Mouse (Mus musculus) stomach, embryonic 16.5 days (tissue): Measurements from ENCODE around the gene Grcc10. TPM values are rescaled to one million over a fixed set of nuclear protein-coding genes. Genes with fewer than 3 reads are reported as not detected.

Source experiments
- ATAC-seq: fragments of 200-750 bp; cut with Nextera tagmentation; 2 replicates; pipeline ENCODE4 v1.8.0; 2017; ENCODE audit warnings: moderate number of reproducible peaks, moderate TSS enrichment; ENCODE audit not compliant: insufficient read depth, low FRiP score
- H3K27ac ChIP-seq: fragments of 300-500 bp; sonication (generic); 2 replicates; pipeline ENCODE4 v1.5.1; 2014; ENCODE audit warnings: low read length
- H3K27me3 ChIP-seq: fragments of 300-500 bp; sonication (generic); 2 replicates; pipeline ENCODE4 v1.6.1; 2014; ENCODE audit warnings: low read length, control low read depth, mixed read lengths; ENCODE audit not compliant: control insufficient read depth, insufficient read depth
- H3K36me3 ChIP-seq: fragments of 300-500 bp; sonication (generic); 2 replicates; pipeline ENCODE4 v1.6.1; 2014; ENCODE audit warnings: low read length; ENCODE audit not compliant: control insufficient read depth, insufficient read depth
- H3K4me1 ChIP-seq: fragments of 300-500 bp; sonication (generic); 2 replicates; pipeline ENCODE4 v1.6.1; 2014; ENCODE audit warnings: low read length, control low read depth, mixed read lengths; ENCODE audit not compliant: control insufficient read depth, insufficient read depth
- H3K4me2 ChIP-seq: fragments of 300-500 bp; sonication (generic); 2 replicates; pipeline ENCODE4 v1.6.1; 2014; ENCODE audit warnings: low read depth, low read length, mixed read lengths
- H3K4me3 ChIP-seq: fragments of 300-500 bp; sonication (generic); replicated peaks from 2 replicates; pipeline ENCODE4 v1.5.1; 2014; ENCODE audit warnings: mild to moderate bottlenecking, low read length
- H3K9ac ChIP-seq: fragments of 300-500 bp; sonication (generic); 2 replicates; pipeline ENCODE4 v1.6.1; 2014; ENCODE audit warnings: low read length
- H3K9me3 ChIP-seq: fragments of 300-500 bp; sonication (generic); replicated peaks from 2 replicates; pipeline ENCODE4 v1.6.1; 2016; ENCODE audit warnings: low read length, control low read depth; ENCODE audit not compliant: control insufficient read depth
- WGBS: fragments of 180-500 bp; shearing (Covaris S2); extraction: QIAGEN DNeasy Blood & Tissue Kit; methylation state at CpG from one replicate; pipeline ENCODE4 v1.1.7; 2014; 5-methylcytosine and 5-hydroxymethylcytosine counted together
- polyA plus RNA-seq: library from polyadenylated mRNA; unstranded; fragments of >200 nt; fragmentation: Nextera tagmentation; extraction: Ambion mirVana; gene quantifications from 2 replicates; pipeline ENCODE4 v1.2.1, GENCODE M21; 2015

The Grcc10 gene
- polyA plus RNA-seq, 1 experiment from 2014 or later: 352 TPM

DNA sequence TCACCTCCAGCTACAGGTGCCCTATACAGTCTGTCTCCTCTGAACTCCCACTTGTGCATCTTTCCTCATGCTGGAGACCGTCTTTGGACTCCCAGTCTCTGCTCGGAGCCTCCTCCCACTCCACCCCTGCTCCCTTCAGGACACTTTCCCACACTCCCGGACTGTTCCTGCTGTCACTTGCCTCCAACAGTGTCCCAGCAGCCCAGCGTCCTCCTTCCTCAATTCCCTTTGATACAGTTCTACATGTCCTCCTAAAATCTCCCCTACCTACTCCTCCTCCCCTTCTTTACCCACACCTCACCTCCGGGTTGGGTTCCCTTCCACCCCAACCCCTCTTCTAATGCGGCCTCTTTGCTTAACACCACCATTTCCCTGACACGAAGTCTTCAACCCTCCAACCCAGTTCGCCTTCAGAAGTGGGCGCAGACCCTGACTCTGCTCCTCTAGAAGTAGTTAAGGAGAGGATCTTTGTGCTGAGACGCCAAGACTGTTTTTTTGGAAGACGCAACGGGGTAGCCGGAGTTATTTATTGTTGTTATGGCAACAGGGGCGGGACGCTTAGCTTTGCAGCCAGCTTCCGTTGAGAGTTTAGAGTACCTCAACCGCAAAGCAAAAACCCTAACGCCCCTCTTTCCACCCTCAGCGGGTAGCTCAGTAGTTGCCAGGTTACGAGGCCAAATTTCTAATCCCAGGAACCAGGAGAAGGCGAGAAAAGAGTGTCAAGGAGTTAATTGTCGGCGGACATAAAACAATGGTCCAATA, 38.2 kb upstream of the Grcc10 start, which contains the start of gene Lrrc23:
Gene Lrrc23 (minus strand): TSS at position 506 of the 762 bp plus-strand sequence.
- H3K4me1 ChIP-seq: peaks cover 14% of the 10 kb centered on the region; the same call in 1 of the 2 replicates
- ATAC-seq: no peak; the same call in 1 of the 2 replicates
- peaks cover 10% of the 10 kb centered on the region for H3K27me3 ChIP-seq
- H3K27ac ChIP-seq: no peak within 1 kb of the TSS
- peak within 1 kb of the TSS; percentile 43 for H3K4me3 ChIP-seq
- H3K4me2 ChIP-seq: peak within 1 kb of the TSS; percentile 55
- no peaks in the 10 kb centered on the region for H3K9me3 ChIP-seq
- H3K36me3 ChIP-seq: no peaks in the 10 kb centered on the region
- 3% methylated on average over 23 of the region's 23 CpGs for WGBS
- peak within 1 kb of the TSS; percentile 7 for H3K9ac ChIP-seq

DNA sequence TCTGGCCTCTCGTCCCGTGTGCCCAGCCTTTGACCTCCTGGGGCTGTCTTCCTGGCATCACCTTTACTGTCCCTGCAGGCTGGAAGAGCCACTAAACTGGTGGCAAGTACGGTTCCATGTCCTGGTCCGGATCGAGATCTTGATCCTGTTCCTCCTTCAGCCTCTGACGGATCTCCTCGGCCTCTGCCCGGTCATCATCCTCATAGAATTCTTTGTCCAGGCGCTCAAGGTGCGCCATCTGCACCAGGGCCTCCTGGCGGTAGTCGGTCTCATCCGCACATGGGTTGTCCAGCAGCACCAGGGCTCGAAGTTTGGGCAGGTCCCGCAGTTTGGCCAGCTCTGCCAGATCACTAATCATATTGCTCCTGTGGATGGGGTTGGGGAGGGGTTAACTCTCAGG, 29.3 kb upstream of the Grcc10 start:
- no peak overlapping the region for H3K9ac ChIP-seq
- no peaks in the 10 kb centered on the region for H3K27me3 ChIP-seq
- H3K27ac ChIP-seq: no peak overlapping the region
- H3K4me2 ChIP-seq: no peak overlapping the region
- H3K36me3 ChIP-seq: no peaks in the 10 kb centered on the region
- no peak for ATAC-seq
- peaks cover 15% of the 10 kb centered on the region for H3K4me1 ChIP-seq
- no peak overlapping the region for H3K4me3 ChIP-seq
- WGBS: 85% methylated on average over 15 of the region's 15 CpGs
- H3K9me3 ChIP-seq: no peaks in the 10 kb centered on the region

DNA sequence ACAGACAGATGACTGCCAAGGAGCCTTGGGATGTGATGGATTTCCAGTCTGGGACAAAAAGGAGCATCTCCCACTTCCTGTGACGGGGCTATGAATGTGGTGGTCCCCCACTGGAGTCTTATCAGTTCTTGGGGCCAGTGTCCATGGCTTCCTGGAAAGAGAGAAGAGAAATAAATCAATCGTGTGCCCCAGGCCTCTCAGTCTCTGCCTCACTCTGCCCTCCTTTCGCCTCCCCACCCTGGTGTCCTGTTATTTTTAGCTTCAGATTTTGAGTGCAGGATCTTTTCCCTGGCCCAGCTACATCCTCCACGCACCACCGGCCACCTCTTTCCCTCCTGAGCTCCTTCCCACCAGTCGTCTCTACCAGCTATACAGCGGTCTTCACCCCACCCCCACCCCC, 28.8 kb upstream of the Grcc10 start:
- peak overlapping the region; percentile 66 for H3K4me3 ChIP-seq
- H3K27ac ChIP-seq: no peak overlapping the region
- H3K27me3 ChIP-seq: no peaks in the 10 kb centered on the region
- peaks cover 15% of the 10 kb centered on the region for H3K4me1 ChIP-seq
- ATAC-seq: no peak
- no peaks in the 10 kb centered on the region for H3K36me3 ChIP-seq
- peak overlapping the region; percentile 78 for H3K9ac ChIP-seq
- H3K9me3 ChIP-seq: no peaks in the 10 kb centered on the region
- peak overlapping the region; percentile 94 for H3K4me2 ChIP-seq
- WGBS: 64% methylated on average over 7 of the region's 7 CpGs

DNA sequence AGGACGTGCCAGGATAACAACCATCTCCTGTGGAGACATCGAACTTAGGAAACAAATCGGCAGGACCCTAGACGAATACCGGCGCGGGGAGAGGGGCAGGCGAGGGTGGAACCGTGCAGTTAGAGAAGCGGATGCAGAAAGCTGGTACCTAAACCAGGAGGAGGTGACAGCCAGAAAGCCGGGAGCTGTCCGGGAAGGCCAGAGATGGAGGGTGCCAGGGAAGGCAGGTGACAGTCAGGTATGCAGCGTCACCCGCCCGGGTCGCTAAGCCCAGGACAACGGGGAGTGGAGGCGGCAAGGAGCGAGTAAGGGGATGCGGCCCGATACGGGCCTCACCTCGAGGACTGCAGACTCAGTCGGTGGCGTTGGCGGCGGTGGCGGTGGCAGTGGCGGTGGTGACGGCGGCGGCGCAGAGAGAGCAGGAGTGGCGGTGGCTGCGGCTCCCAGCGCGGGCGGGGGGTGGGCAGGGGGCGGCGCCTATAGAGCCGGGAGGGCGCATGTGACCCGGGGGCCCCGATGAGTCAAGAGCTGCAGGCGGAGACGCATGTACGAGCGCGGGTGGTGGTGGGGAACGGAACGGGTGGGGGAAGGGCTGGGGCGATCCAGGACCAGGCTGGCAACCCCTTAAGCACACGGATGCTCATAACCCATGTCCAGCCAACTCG, 28.1 kb upstream of the Grcc10 start, which contains the start of gene Eno2:
Gene Eno2 (minus strand): TSS at position 573 of the 665 bp plus-strand sequence.
- Histone ChIP-seq H3K9me3 (no peaks in the 10 kb centered on the region), H3K9ac (peak within 1 kb of the TSS; percentile 78), H3K4me3 (peak within 1 kb of the TSS; percentile 66), H3K4me2 (peak within 1 kb of the TSS; percentile 94), H3K27ac (no peak within 1 kb of the TSS), H3K36me3 (no peaks in the 10 kb centered on the region), H3K4me1 (peaks cover 15% of the 10 kb centered on the region), H3K27me3 (no peaks in the 10 kb centered on the region)
- WGBS: 1% methylated on average over 50 of the region's 54 CpGs
- ATAC-seq: peak; percentile 70

DNA sequence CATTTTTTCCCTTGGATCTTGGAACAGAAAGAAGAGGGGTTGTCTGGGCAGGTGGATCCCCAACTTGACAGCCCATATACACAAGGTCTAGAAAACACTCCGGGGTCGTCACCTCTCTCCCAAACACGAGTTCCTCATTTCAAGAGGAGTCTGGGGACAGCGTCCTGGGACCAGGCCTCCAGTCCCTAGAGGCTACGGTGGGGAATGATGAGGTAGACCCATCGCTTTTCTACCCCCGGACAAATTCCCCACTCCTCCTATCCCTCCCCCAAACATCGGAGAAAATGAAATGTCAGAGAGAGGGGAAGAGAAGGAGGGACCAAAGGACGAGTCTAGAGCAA, 27.5 kb upstream of the Grcc10 start:
- H3K4me3 ChIP-seq: peak overlapping the region; percentile 66
- H3K36me3 ChIP-seq: no peaks in the 10 kb centered on the region
- peaks cover 15% of the 10 kb centered on the region for H3K4me1 ChIP-seq
- no peaks in the 10 kb centered on the region for H3K9me3 ChIP-seq
- no peak overlapping the region for H3K27ac ChIP-seq
- ATAC-seq: no peak
- peak overlapping the region; percentile 78 for H3K9ac ChIP-seq
- 11% methylated on average over 9 of the region's 9 CpGs for WGBS
- peak overlapping the region; percentile 94 for H3K4me2 ChIP-seq
- no peaks in the 10 kb centered on the region for H3K27me3 ChIP-seq

DNA sequence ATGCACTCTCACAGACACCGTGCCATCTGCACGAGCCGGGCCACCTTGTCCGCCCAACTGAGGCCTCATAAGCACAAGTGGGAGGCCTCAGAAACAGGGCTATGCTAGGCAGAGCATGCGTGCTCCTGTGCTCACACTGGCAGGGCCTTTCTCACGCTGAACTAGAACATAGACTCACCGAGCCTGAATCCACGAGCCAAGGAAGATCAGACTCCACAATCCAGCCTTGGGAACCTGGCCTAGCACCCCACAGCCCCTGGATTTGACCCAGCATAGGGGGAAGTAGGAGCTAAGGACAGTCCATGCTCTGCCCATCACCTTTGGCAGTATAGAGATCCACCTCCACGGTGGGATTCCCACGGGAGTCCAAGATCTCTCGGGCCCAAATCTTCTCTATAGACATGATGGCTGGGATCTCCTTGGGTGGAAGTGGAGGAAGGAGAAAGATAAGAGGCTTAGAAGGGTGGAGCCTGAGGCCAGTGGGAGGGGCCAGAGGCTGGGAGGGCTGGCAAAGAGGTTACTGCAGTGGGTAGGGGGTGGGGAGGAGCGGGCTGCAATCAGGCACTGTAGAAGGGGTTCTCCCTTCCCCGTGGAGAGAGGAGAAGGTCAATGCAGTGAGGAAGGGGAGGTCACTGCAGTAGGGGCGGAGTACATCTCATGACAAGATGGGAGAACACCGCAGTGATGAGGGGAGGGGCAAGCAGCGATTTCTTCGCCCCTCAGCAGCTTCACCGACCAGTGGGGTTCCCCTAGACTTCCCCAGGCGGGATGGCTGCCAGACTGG, 26.9 kb upstream of the Grcc10 start:
- peaks cover 15% of the 10 kb centered on the region for H3K4me1 ChIP-seq
- peak; percentile 30; the same call in 1 of the 2 replicates for ATAC-seq
- H3K27ac ChIP-seq: no peak overlapping the region
- 33% methylated on average over 19 of the region's 19 CpGs for WGBS
- H3K4me3 ChIP-seq: peak overlapping the region; percentile 66
- H3K4me2 ChIP-seq: peak overlapping the region; percentile 94
- H3K9me3 ChIP-seq: no peaks in the 10 kb centered on the region
- no peaks in the 10 kb centered on the region for H3K27me3 ChIP-seq
- H3K36me3 ChIP-seq: no peaks in the 10 kb centered on the region
- peak overlapping the region; percentile 48 for H3K9ac ChIP-seq

DNA sequence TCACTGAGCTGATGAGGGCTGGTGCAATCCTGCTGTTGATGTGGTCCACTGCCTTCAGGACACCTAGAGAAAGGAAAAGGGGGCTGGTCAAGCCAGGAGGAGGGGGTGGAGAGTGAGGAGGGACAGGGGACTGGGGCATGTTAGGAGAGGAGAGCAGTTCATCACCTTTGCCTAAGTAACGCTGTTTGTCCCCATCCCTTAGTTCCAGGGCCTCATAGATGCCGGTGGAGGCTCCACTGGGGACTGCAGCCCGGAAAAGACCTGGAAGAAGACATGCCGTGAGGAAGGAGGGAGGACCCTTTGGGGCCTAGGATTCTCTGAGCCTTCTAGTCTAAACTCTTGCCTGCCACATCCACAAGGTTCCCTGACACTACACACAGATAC, 26.4 kb upstream of the Grcc10 start:
- no peaks in the 10 kb centered on the region for H3K36me3 ChIP-seq
- no peaks in the 10 kb centered on the region for H3K27me3 ChIP-seq
- H3K9me3 ChIP-seq: no peaks in the 10 kb centered on the region
- 52% methylated on average over 4 of the region's 4 CpGs for WGBS
- H3K4me3 ChIP-seq: no peak overlapping the region
- peaks cover 15% of the 10 kb centered on the region for H3K4me1 ChIP-seq
- peak overlapping the region; percentile 48 for H3K9ac ChIP-seq
- ATAC-seq: no peak
- H3K4me2 ChIP-seq: 0 out of 2 replicates have a peak overlapping the region, but pooled peaks have one; percentile 94
- H3K27ac ChIP-seq: no peak overlapping the region

DNA sequence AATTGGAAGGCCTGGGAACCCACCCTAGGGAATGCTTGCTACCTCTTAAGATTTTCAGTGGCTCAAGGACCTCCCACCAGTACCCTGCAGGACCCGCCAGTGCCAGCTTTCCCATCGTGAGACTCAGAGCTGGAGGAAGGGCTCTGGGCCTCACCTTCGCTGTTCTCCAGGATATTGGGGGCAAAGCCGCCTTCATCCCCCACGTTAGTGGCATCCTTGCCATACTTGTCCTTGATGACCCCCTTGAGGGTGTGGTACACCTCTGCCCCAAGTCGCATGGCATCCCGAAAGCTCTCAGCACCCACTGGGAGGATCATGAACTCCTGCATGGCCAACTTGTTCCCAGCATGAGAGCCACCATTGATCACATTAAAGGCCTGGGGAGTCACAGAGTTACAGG, 24.8 kb upstream of the Grcc10 start:
- Histone ChIP-seq H3K4me3 (no peak overlapping the region), H3K4me1 (peaks cover 15% of the 10 kb centered on the region), H3K27ac (no peak overlapping the region), H3K36me3 (no peaks in the 10 kb centered on the region), H3K27me3 (no peaks in the 10 kb centered on the region), H3K4me2 (no peak overlapping the region), H3K9ac (no peak overlapping the region), H3K9me3 (no peaks in the 10 kb centered on the region)
- WGBS: 82% methylated on average over 7 of the region's 7 CpGs
- no peak for ATAC-seq
